Mouse (Mus musculus) mammary gland, adult 2 months (tissue): ENCODE data around the gene Nectin3. TPM values are rescaled to one million over a fixed set of nuclear protein-coding genes. Genes with fewer than 3 reads are reported as not detected.

Source experiments
- polyA plus RNA-seq: library from polyadenylated mRNA; depleted of rRNA; stranded (reverse); fragments of >200 nt; gene quantifications from 2 replicates; pipeline ENCODE4 v1.2.3, GENCODE M21; 2012; ENCODE audit warnings: low replicate concordance; rRNA removed

Nectin3 gene
- polyA plus RNA-seq, result 2.0 and 2.8 TPM in 2 replicates

DNA sequence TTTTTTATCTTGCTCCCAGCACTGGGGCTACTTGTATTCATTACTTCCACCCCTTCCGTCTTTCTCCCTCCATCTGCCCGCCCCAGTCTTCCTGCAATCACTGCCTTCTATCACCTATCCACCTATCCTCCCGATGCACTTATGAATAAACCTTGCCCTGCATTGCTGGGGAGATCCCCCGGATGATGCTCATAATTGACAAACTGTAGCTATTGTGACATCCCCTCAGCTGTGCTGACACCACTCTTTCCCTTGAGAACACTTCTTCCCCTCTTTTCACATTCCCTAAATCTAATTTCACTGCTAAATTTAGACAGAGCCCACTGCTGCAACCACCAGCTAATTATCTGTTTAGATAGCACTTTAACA lies at the start of gene Nectin3:
Gene Nectin3 (minus strand): TSS at position 105 of the 369 bp plus-strand sequence.

